Mouse (Mus musculus): Measurements from ENCODE around the gene Pakap.
A peak's percentile ranks its signal among the peaks of the same experiment; 100 is the strongest.

Pakap gene

GRCm38 (mm10) chr4:57764392-57764791, 196.4 kb downstream of the Pakap start:
- no peak for DNase-seq (ENCODE audit: low spot score in 2 of 2)

- DNase-seq (ENCODE audit: low spot score in 2 of 2) = no peak
These were observed 196.9 kb downstream of the Pakap start for GRCm38 (mm10) chr4:57764926-57765325.

GRCm38 (mm10) chr4:57765806-57766205, 197.8 kb downstream of the Pakap start:
- no peak for DNase-seq (ENCODE audit: low spot score in 2 of 2)

GRCm38 (mm10) chr4:57769007-57769406, 201.0 kb downstream of the Pakap start:
- DNase-seq (ENCODE audit: low spot score in 2 of 2) = no peak

GRCm38 (mm10) chr4:57770185-57770823, 202.3 kb downstream of the Pakap start:
- DNase-seq (ENCODE audit: low spot score in 2 of 2) = no peak

- DNase-seq (ENCODE audit: low spot score in 2 of 2) = no peak
These were observed 203.7 kb downstream of the Pakap start for GRCm38 (mm10) chr4:57771558-57772219.

GRCm38 (mm10) chr4:57772851-57773510, 205.0 kb downstream of the Pakap start:
- DNase-seq (ENCODE audit: low spot score in 2 of 2) = no peak

- DNase-seq (ENCODE audit: low spot score in 2 of 2) = no peak
These were observed 206.5 kb downstream of the Pakap start for GRCm38 (mm10) chr4:57774517-57774916.

- no peak for DNase-seq (ENCODE audit: low spot score in 2 of 2)
These were observed 207.6 kb downstream of the Pakap start for GRCm38 (mm10) chr4:57775582-57775981.

GRCm38 (mm10) chr4:57780403-57780802, 212.4 kb downstream of the Pakap start:
- DNase-seq (ENCODE audit: low spot score in 2 of 2) = no peak

GRCm38 (mm10) chr4:57780833-57781641, 213.1 kb downstream of the Pakap start:
- DNase-seq (ENCODE audit: low spot score in 2 of 2) = no peak

- peak; percentile 39 to 43 for DNase-seq (ENCODE audit: low spot score in 2 of 2)
These were observed 214.0 kb downstream of the Pakap start for GRCm38 (mm10) chr4:57781994-57782393.

- DNase-seq (ENCODE audit: low spot score in 2 of 2) = peak in 1 of 2 experiments; percentile 7
These were observed 214.8 kb downstream of the Pakap start for GRCm38 (mm10) chr4:57782549-57783390.

- no peak for DNase-seq (ENCODE audit: low spot score in 2 of 2)
These were observed 215.4 kb downstream of the Pakap start for GRCm38 (mm10) chr4:57783391-57783770.

- DNase-seq (ENCODE audit: low spot score in 2 of 2) = no peak
These were observed 216.0 kb downstream of the Pakap start for GRCm38 (mm10) chr4:57783853-57784600.

GRCm38 (mm10) chr4:57788709-57789108, 220.7 kb downstream of the Pakap start:
- DNase-seq (ENCODE audit: low spot score in 2 of 2) = peak; percentile 16 to 38

GRCm38 (mm10) chr4:57789118-57789517, 221.1 kb downstream of the Pakap start:
- DNase-seq (ENCODE audit: low spot score in 2 of 2) = no peak

GRCm38 (mm10) chr4:57793989-57794388, 226.0 kb downstream of the Pakap start:
- no peak for DNase-seq (ENCODE audit: low spot score in 2 of 2)

GRCm38 (mm10) chr4:57794547-57794946, 226.6 kb downstream of the Pakap start:
- DNase-seq (ENCODE audit: low spot score in 2 of 2) = no peak

GRCm38 (mm10) chr4:57797548-57798285, 229.7 kb downstream of the Pakap start:
- DNase-seq (ENCODE audit: low spot score in 2 of 2) = no peak

All from spleen, postnatal 14 days (tissue).